Mouse (Mus musculus) hindbrain, embryonic 11.5 days (tissue): ENCODE measurements around the gene Padi4. TPM values are rescaled to one million over a fixed set of nuclear protein-coding genes. Genes with fewer than 3 reads are reported as not detected.

Experiments
- ATAC-seq: fragments of 200-750 bp; cut with Nextera tagmentation; 2 replicates; pipeline ENCODE4 v1.8.0; 2017; ENCODE audit warnings: mild to moderate bottlenecking, moderate TSS enrichment, moderate library complexity; ENCODE audit not compliant: low FRiP score
- DNase-seq: peaks from one replicate; pipeline ENCODE4 v3.0.0-alpha.2; 2015; ENCODE audit warnings: low spot score
- H3K27ac ChIP-seq: fragments of 300-500 bp; sonication (generic); 2 replicates; pipeline ENCODE4 v1.5.1; 2014; ENCODE audit warnings: mild to moderate bottlenecking, low read depth, low read length
- H3K27me3 ChIP-seq: fragments of 300-500 bp; sonication (generic); 2 replicates; pipeline ENCODE4 v1.6.1; 2014; ENCODE audit warnings: mild to moderate bottlenecking, low read length, moderate library complexity, mixed read lengths; ENCODE audit not compliant: control insufficient read depth, insufficient read depth
- H3K36me3 ChIP-seq: fragments of 300-500 bp; sonication (generic); 2 replicates; pipeline ENCODE4 v1.6.1; 2014; ENCODE audit warnings: mild to moderate bottlenecking, low read length, moderate library complexity, mixed read lengths; ENCODE audit not compliant: control insufficient read depth, insufficient read depth
- H3K4me1 ChIP-seq: fragments of 300-500 bp; sonication (generic); replicated peaks from 2 replicates; pipeline ENCODE4 v1.6.1; 2014; ENCODE audit warnings: low read length, mixed read lengths; ENCODE audit not compliant: control insufficient read depth, insufficient read depth
- H3K4me2 ChIP-seq: fragments of 300-500 bp; sonication (generic); replicated peaks from 2 replicates; pipeline ENCODE4 v1.6.1; 2014; ENCODE audit warnings: mild to moderate bottlenecking, low read depth, low read length
- H3K4me3 ChIP-seq: fragments of 300-500 bp; sonication (generic); 2 replicates; pipeline ENCODE4 v1.5.1; 2014; ENCODE audit warnings: low read depth, low read length
- H3K9ac ChIP-seq: fragments of 300-500 bp; sonication (generic); 2 replicates; pipeline ENCODE4 v1.6.1; 2014; ENCODE audit warnings: low read depth, low read length
- H3K9me3 ChIP-seq: fragments of 300-500 bp; sonication (generic); 2 replicates; pipeline ENCODE4 v1.6.1; 2016; ENCODE audit warnings: low read length; ENCODE audit not compliant: control insufficient read depth
- WGBS: fragments of 180-500 bp; shearing (Covaris S2); extraction: QIAGEN DNeasy Blood & Tissue Kit; methylation state at CpG from one replicate; pipeline ENCODE4 v1.1.7; 2014; 5-methylcytosine and 5-hydroxymethylcytosine counted together
- polyA plus RNA-seq: library from polyadenylated mRNA; unstranded; fragments of >200 nt; fragmentation: Nextera tagmentation; extraction: Ambion mirVana; gene quantifications from 2 replicates; pipeline ENCODE4 v1.2.1, GENCODE M21; 2014

The Padi4 gene
- polyA plus RNA-seq, 1 experiment from 2014 or later, result 0.37 TPM

DNA sequence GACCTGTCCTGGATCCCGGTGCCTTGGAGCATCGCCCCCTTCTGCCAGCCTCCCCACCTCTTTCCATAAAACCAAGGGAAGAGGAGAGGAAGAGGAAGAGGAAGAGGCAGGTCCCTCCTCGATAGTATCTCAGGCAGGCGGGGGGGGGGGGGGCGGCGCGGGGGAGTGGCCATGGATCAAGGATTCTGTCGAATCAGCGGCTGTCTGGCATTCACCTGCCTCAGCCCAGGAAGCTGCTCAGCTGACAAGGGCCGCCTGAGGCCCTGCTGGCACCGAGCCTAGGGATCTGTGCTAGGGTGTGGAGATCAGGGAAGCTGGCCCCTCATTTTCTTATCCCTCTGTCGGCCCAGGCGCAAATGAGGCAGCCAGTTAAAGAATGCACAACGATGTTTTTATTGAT, 38.6 kb upstream of the Padi4 start:
- no peaks in the 10 kb centered on the region for H3K9me3 ChIP-seq
- DNase-seq (no peak), ATAC-seq (no peak)
- no peaks in the 10 kb centered on the region; the same call in 1 of the 2 replicates for H3K4me1 ChIP-seq
- no peaks in the 10 kb centered on the region for H3K36me3 ChIP-seq
- H3K27ac ChIP-seq, result no peak overlapping the region
- no peak overlapping the region for H3K4me2 ChIP-seq
- no peak overlapping the region for H3K4me3 ChIP-seq
- no peak overlapping the region for H3K9ac ChIP-seq
- WGBS, result 56% methylated on average over 9 of the region's 14 CpGs
- H3K27me3 ChIP-seq, result no peaks in the 10 kb centered on the region

DNA sequence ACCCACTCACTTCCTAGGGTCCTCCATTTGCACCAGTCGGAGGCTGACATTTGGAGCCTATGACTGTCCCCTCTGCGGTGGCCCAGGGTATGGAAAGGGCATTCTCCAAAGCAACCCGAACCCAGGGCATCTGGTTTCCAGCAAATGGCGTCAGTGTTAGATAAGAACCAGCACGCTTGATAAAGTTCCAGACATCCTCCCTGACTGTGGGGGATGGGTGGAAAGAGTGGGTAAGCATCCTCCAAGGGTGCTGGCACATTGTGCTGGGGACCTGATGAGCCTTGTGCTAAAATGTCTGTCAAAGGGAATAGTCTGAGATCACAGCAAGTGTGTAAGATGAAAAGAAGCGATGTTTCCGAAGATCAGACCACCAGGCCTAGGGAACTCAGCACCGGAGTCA, 38.2 kb upstream of the Padi4 start:
- H3K4me3 ChIP-seq, result no peak overlapping the region
- no peak for ATAC-seq
- H3K4me1 ChIP-seq, result no peaks in the 10 kb centered on the region; the same call in 1 of the 2 replicates
- no peak for DNase-seq
- no peaks in the 10 kb centered on the region for H3K36me3 ChIP-seq
- no peaks in the 10 kb centered on the region for H3K27me3 ChIP-seq
- no peak overlapping the region for H3K4me2 ChIP-seq
- H3K9me3 ChIP-seq, result no peaks in the 10 kb centered on the region
- no peak overlapping the region for H3K9ac ChIP-seq
- WGBS, result 72% methylated on average over 8 of the region's 8 CpGs
- H3K27ac ChIP-seq, result no peak overlapping the region

DNA sequence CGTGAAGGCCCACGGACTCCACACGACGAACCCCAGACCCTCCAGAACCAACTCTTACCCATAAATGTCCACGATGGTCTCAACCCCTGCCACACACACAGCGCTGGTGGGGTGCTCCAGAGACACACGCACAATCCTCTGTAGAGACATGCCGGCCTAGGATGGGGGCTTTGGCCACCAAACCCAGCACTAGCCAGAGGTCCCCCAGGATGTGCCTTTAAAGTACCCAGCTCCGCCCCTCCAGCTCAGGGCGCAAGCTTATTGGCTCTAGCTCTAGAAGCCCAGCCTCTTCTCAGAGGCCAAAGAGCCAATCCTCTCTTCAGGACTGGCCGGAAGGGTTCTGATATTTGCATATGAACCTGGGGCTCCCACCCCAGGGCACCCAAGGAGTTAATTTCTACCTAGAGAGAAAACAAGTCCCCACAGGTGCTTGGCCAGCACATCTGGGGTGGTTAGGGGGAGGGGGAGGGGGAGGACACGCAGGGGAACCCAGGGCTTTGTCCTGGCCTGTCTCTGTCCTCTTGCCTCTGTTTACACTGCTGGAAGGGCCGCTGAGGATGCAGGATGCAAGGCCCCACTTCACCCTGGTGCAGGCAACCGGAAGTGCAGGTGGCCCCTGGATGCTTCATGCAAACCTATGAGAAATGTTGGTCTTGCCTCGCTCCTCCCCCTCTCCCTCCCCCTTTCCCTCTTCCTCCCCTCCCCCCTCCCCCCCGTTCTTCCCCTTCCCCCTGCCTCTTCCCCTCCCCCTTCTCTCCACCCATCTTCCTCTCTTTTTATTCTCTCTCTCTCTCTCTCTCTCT, 36.6 kb upstream of the Padi4 start, which contains the start of gene Padi3:
Gene Padi3 (minus strand): TSS at position 191 of the 803 bp plus-strand sequence.
- DNase-seq (no peak), ATAC-seq (no peak)
- H3K4me1 ChIP-seq, result no peaks in the 10 kb centered on the region; the same call in 1 of the 2 replicates
- H3K4me2 ChIP-seq, result no peak within 1 kb of the TSS
- no peak within 1 kb of the TSS for H3K9ac ChIP-seq
- H3K27me3 ChIP-seq, result no peaks in the 10 kb centered on the region
- no peak within 1 kb of the TSS for H3K4me3 ChIP-seq
- no peaks in the 10 kb centered on the region for H3K9me3 ChIP-seq
- no peak within 1 kb of the TSS for H3K27ac ChIP-seq
- no peaks in the 10 kb centered on the region for H3K36me3 ChIP-seq
- WGBS, result 83% methylated on average over 13 of the region's 16 CpGs

DNA sequence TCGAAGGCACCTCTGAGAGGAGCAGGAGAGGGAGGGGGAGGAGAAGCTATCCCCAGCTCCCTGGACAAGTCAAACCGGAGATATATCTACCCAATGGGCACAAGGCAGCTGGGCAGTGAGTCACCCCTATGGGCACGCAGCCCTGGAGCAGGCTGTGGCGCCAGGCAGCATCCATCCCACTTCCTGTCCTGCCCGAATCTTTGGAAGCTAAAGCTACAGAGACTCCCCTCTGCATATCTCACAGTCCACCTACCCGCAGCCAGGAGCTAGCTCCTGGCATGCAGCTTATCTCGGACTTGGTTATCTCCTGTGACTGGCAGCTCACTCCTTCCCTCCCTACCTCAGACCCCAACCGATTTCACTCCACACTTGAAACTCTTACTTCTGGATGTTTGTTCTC, 35.1 kb upstream of the Padi4 start:
- Histone ChIP-seq H3K27me3 (no peaks in the 10 kb centered on the region), H3K4me3 (no peak overlapping the region), H3K9me3 (no peaks in the 10 kb centered on the region), H3K27ac (no peak overlapping the region), H3K4me1 (no peaks in the 10 kb centered on the region; the same call in 1 of the 2 replicates), H3K9ac (no peak overlapping the region), H3K4me2 (no peak overlapping the region), H3K36me3 (no peaks in the 10 kb centered on the region)
- ATAC-seq, result no peak
- no peak for DNase-seq
- 89% methylated on average over 8 of the region's 8 CpGs for WGBS

DNA sequence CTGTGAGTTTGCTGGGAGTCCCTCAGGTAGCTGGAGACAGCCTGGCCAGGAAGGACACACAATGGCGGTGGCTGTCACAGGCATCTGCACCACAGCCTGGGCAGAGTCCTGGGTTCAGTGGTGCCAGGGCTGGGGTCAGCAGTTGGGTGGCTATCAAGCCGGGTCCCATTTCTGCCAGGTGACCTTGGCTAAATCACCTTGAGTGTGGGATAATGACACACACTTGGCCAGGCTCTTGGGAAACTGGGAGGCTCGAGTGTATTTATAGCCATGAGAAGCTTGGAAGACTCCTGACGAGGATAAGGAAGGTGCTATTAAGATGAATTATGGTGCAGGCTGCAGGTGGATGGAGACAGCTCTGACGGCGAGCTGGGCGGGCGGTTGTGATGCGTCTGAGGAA, 30.6 kb upstream of the Padi4 start:
- no peaks in the 10 kb centered on the region for H3K27me3 ChIP-seq
- ATAC-seq, result no peak
- 92% methylated on average over 9 of the region's 9 CpGs for WGBS
- H3K9me3 ChIP-seq, result no peaks in the 10 kb centered on the region
- no peaks in the 10 kb centered on the region for H3K4me1 ChIP-seq
- DNase-seq, result no peak
- no peak overlapping the region for H3K9ac ChIP-seq
- H3K27ac ChIP-seq, result no peak overlapping the region
- H3K36me3 ChIP-seq, result no peaks in the 10 kb centered on the region
- no peak overlapping the region for H3K4me2 ChIP-seq
- no peak overlapping the region for H3K4me3 ChIP-seq

DNA sequence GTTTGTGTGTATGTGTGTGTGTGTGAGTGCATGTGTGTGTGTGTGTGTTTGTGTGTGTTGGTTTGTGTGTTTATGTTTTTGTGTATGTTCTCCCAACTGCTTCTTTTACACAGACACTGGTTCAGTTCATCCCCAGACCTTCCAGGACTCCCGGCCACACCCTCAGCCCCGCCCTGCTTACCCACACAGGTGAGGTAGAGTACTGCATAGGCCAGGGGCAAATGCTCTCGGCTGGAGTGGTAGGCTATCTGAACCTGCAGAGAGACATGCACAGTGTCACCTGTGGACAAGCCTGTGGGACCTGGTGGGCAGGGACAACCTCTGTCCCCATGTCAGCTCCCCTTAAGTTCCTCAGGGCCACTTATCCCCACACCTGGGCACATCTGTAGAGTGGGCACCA, 27.3 kb upstream of the Padi4 start:
- no peaks in the 10 kb centered on the region for H3K36me3 ChIP-seq
- H3K27me3 ChIP-seq, result no peaks in the 10 kb centered on the region
- H3K27ac ChIP-seq, result no peak overlapping the region
- DNase-seq (no peak), ATAC-seq (no peak)
- H3K9me3 ChIP-seq, result no peaks in the 10 kb centered on the region
- no peak overlapping the region for H3K4me3 ChIP-seq
- H3K9ac ChIP-seq, result no peak overlapping the region
- H3K4me2 ChIP-seq, result no peak overlapping the region
- no peaks in the 10 kb centered on the region for H3K4me1 ChIP-seq
- 94% methylated on average over 3 of the region's 3 CpGs for WGBS

DNA sequence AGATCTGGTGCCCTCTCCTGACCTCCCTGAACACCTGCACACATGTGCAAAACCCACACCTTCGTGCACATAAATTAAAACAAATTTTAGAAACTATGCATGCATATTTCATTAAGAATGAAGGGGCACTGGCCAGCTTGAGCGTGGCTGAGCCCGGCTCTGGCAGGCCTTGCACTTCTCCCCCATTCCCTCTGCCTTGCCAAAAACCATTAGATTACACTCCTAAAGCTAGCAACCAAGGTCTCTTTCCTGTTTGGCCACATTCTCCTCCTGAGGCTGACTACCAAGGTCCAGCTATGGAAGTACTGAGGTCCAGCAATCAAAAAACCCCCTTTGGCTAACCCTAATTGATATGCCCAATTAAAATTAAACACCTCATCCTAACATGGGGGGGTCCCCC, 22.8 kb upstream of the Padi4 start:
- ATAC-seq, result no peak
- WGBS, result 81% methylated on average over 3 of the region's 3 CpGs

DNA sequence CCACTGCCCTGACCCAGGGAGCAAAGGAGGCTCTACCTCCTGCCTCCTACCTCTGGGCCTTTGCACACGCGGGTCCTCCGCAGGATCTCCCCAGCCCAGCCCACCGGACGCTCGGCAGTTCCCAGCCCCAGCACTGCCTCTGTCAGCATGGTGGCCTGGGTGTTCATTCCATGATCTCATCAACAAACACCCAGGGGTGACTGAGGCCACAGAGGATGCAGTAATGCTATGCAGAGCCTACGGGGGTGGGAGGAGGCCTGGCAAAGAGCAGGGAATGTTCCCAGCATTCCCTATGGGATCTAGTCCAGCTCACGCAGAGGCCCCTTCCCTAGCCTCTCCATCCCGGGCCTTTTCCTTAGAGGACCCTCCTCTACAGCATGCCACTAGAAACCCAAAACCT, 20.6 kb upstream of the Padi4 start:
- Histone ChIP-seq H3K27ac (no peak overlapping the region), H3K4me3 (no peak overlapping the region), H3K4me1 (no peaks in the 10 kb centered on the region), H3K9me3 (no peaks in the 10 kb centered on the region), H3K27me3 (no peaks in the 10 kb centered on the region), H3K9ac (no peak overlapping the region), H3K4me2 (no peak overlapping the region), H3K36me3 (no peaks in the 10 kb centered on the region)
- DNase-seq (no peak), ATAC-seq (no peak)
- 88% methylated on average over 9 of the region's 9 CpGs for WGBS

More for the DNA sequence above, 22.8 kb upstream of the Padi4 start:
- no peak overlapping the region for H3K4me3 ChIP-seq
- H3K9me3 ChIP-seq, result no peaks in the 10 kb centered on the region
- no peak overlapping the region for H3K4me2 ChIP-seq
- H3K27ac ChIP-seq, result no peak overlapping the region
- no peaks in the 10 kb centered on the region for H3K36me3 ChIP-seq
- no peaks in the 10 kb centered on the region for H3K4me1 ChIP-seq
- no peak overlapping the region for H3K9ac ChIP-seq
- H3K27me3 ChIP-seq, result no peaks in the 10 kb centered on the region
- no peak for DNase-seq

DNA sequence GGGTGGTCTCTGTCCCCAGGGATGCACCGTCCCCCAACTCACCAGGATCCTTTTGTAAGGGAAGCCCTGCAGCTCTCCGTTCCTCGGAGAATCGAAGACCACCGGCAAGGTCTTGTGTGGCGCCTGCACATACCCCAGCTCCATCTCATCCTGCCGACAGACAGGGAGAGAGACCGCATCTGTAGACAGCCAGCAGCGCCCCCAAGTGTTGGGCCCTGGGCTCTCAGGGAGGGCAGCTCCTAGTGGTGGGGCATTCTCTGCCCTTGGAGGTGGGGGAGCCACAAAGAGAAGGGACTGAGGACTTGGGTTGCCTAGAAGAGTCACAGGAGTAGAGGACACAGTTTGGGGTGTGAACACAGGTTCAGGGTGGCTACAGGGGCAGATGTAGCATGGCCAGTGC, 19.8 kb upstream of the Padi4 start:
- H3K4me3 ChIP-seq, result no peak overlapping the region
- H3K4me1 ChIP-seq, result no peaks in the 10 kb centered on the region
- no peak overlapping the region for H3K9ac ChIP-seq
- no peaks in the 10 kb centered on the region for H3K9me3 ChIP-seq
- no peaks in the 10 kb centered on the region for H3K27me3 ChIP-seq
- H3K36me3 ChIP-seq, result no peaks in the 10 kb centered on the region
- DNase-seq, result no peak
- no peak overlapping the region for H3K27ac ChIP-seq
- 51% methylated on average over 9 of the region's 9 CpGs for WGBS
- ATAC-seq, result no peak
- no peak overlapping the region for H3K4me2 ChIP-seq
